Mouse (Mus musculus) embryonic facial prominence, embryonic 13.5 days (tissue): ENCODE measurements at regions not wholly inside any gene's neighbourhood (a gene's known extent, or its start where the extent isn't known, plus 50 kb on each side); places are given as distances from the start of the nearest gene placed in this dataset.

Experiments
- ATAC-seq: fragments of 200-750 bp; cut with Nextera tagmentation; 2 replicates; pipeline ENCODE4 v1.8.0; 2017; ENCODE audit warnings: low read depth; ENCODE audit not compliant: insufficient number of reproducible peaks, insufficient read depth, low FRiP score, low TSS enrichment
- H3K27ac ChIP-seq: fragments of 300-500 bp; sonication (generic); 2 replicates; pipeline ENCODE4 v1.5.1; 2015; ENCODE audit warnings: moderate library complexity, mild to moderate bottlenecking, inconsistent platforms
- H3K27me3 ChIP-seq: fragments of 300-500 bp; sonication (generic); 2 replicates; pipeline ENCODE4 v1.6.1; 2015; ENCODE audit warnings: mild to moderate bottlenecking, inconsistent platforms
- H3K36me3 ChIP-seq: fragments of 300-500 bp; sonication (generic); 2 replicates; pipeline ENCODE4 v1.6.1; 2015; ENCODE audit warnings: mild to moderate bottlenecking, inconsistent platforms
- H3K4me1 ChIP-seq: fragments of 300-500 bp; sonication (generic); 2 replicates; pipeline ENCODE4 v1.6.1; 2015; ENCODE audit warnings: inconsistent platforms
- H3K4me2 ChIP-seq: fragments of 300-500 bp; sonication (generic); 2 replicates; pipeline ENCODE4 v1.6.1; 2015; ENCODE audit warnings: moderate library complexity, mild to moderate bottlenecking, inconsistent platforms
- H3K4me3 ChIP-seq: fragments of 300-500 bp; sonication (generic); 2 replicates; pipeline ENCODE4 v1.5.1; 2015; ENCODE audit warnings: mild to moderate bottlenecking, inconsistent platforms
- H3K9ac ChIP-seq: fragments of 300-500 bp; sonication (generic); 2 replicates; pipeline ENCODE4 v1.6.1; 2015; ENCODE audit warnings: mild to moderate bottlenecking, inconsistent platforms
- H3K9me3 ChIP-seq: fragments of 300-500 bp; sonication (generic); 2 replicates; pipeline ENCODE4 v1.6.1; 2016; ENCODE audit warnings: inconsistent platforms
- WGBS: fragments of 180-500 bp; shearing (Covaris S2); methylation state at CpG from one replicate; pipeline ENCODE4 v1.1.7; 2015; ENCODE audit warnings: mixed read lengths; 5-methylcytosine and 5-hydroxymethylcytosine counted together

- no peak for ATAC-seq
- 89% methylated on average over 5 of the region's 5 CpGs for WGBS
Measured at GRCm38 (mm10) chr13:97705926-97706325, 54.5 kb downstream of the Gm10260 start.

DNA sequence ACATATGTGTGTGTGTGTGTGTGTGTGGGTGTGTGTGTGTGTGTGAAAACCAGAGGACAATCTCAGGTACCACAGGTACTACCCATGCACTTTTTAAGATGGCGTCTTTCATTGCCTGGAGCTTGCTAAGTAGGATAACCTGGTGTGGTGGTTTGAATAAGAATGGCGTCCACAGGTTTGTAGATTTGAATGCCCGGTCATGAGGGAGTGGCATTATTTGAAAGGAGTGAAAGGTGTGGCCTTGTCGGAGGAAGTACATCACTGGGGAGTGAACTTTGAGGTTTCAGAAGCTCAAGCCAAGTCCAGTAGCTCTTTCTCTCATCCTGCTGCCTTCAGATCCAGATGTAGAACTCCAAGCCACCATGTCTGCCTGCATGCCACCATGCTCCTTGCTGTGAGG is 55.9 kb downstream of the Gm10260 start:
- no peak overlapping the region for H3K4me3 ChIP-seq
- H3K27ac ChIP-seq, result no peak overlapping the region
- WGBS, result 95% methylated on average over 4 of the region's 4 CpGs
- H3K27me3 ChIP-seq, result no peaks in the 10 kb centered on the region
- H3K9me3 ChIP-seq, result no peaks in the 10 kb centered on the region
- H3K9ac ChIP-seq, result no peak overlapping the region
- no peak overlapping the region for H3K4me2 ChIP-seq
- H3K4me1 ChIP-seq, result peaks cover 4% of the 10 kb centered on the region; the same call in 1 of the 2 replicates
- H3K36me3 ChIP-seq, result no peaks in the 10 kb centered on the region
- ATAC-seq, result no peak

More at GRCm38 (mm10) chr13:97705926-97706325, 54.5 kb downstream of the Gm10260 start:
- Histone ChIP-seq H3K9me3 (no peaks in the 10 kb centered on the region), H3K9ac (no peak overlapping the region), H3K27me3 (no peaks in the 10 kb centered on the region), H3K4me3 (no peak overlapping the region), H3K4me1 (peaks cover 4% of the 10 kb centered on the region; the same call in 1 of the 2 replicates), H3K4me2 (no peak overlapping the region), H3K36me3 (no peaks in the 10 kb centered on the region), H3K27ac (no peak overlapping the region)

DNA sequence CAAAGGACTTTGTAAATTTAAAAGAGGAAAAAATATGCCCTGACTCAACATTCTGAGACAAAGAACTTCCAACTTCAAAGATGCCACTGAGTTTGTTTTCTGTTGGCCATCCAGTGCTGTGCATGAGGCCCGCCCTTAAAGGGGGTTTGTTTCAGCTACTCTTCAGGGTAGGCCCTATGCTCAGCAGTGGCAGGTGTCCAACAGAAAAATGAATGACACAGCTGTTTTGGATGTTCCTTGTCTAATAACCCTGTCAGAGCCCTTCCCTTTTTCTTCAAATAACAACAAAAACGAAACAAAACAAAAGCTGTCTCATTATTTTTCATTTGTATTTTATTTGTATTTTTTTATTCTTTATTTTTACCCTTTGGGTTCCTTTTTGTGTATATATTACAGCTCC is 61.5 kb downstream of the Gm10260 start:
- Histone ChIP-seq H3K4me3 (no peak overlapping the region), H3K27me3 (no peaks in the 10 kb centered on the region), H3K4me1 (no peaks in the 10 kb centered on the region), H3K27ac (no peak overlapping the region), H3K9me3 (no peaks in the 10 kb centered on the region), H3K9ac (no peak overlapping the region), H3K4me2 (no peak overlapping the region), H3K36me3 (no peaks in the 10 kb centered on the region)
- WGBS, result 81% methylated on average over 2 of the region's 2 CpGs
- ATAC-seq, result no peak

DNA sequence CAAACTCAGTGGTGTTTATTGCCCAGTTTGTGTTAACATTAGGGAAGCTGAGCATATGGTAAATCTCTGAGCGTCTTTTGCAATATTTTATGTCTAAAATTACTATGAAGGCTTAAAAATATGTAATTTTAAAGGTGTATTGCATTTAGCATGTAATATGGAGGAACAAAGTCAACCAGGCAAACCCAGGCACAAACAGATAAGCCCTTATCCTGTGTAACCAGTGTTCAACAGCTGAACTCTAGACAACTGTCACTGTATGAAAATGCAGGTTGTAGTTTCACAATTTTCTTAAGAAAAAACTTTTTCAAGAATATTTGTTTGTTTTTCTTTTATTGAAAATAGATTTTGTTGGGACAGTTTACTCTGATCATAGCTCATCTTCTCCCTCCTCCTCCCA is 62.1 kb downstream of the Gm10260 start:
- no peaks in the 10 kb centered on the region for H3K4me1 ChIP-seq
- H3K9me3 ChIP-seq, result no peaks in the 10 kb centered on the region
- no peak overlapping the region for H3K4me3 ChIP-seq
- ATAC-seq, result no peak
- no peak overlapping the region for H3K9ac ChIP-seq
- H3K27me3 ChIP-seq, result no peaks in the 10 kb centered on the region
- H3K4me2 ChIP-seq, result no peak overlapping the region
- H3K36me3 ChIP-seq, result no peaks in the 10 kb centered on the region
- H3K27ac ChIP-seq, result no peak overlapping the region
- 90% methylated on average over 1 of the region's 1 CpGs for WGBS

GRCm38 (mm10) chr13:97697262-97697661 is 63.2 kb downstream of the Gm10260 start:
- Histone ChIP-seq H3K9me3 (no peaks in the 10 kb centered on the region), H3K4me1 (no peaks in the 10 kb centered on the region)

GRCm38 (mm10) chr13:97695022-97695421 is 65.4 kb downstream of the Gm10260 start:
- WGBS, result 77% methylated on average over 2 of the region's 2 CpGs

More at GRCm38 (mm10) chr13:97697262-97697661, 63.2 kb downstream of the Gm10260 start:
- no peak overlapping the region for H3K4me3 ChIP-seq
- H3K27ac ChIP-seq, result no peak overlapping the region
- H3K4me2 ChIP-seq, result no peak overlapping the region
- H3K9ac ChIP-seq, result no peak overlapping the region
- no peaks in the 10 kb centered on the region for H3K36me3 ChIP-seq
- 86% methylated on average over 10 of the region's 10 CpGs for WGBS
- no peaks in the 10 kb centered on the region for H3K27me3 ChIP-seq
- ATAC-seq, result no peak

GRCm38 (mm10) chr13:97694356-97694990 is 66.0 kb downstream of the Gm10260 start:
- no peaks in the 10 kb centered on the region for H3K36me3 ChIP-seq
- WGBS, result 56% methylated on average over 9 of the region's 9 CpGs
- no peak for ATAC-seq

More at GRCm38 (mm10) chr13:97695022-97695421, 65.4 kb downstream of the Gm10260 start:
- Histone ChIP-seq H3K9me3 (no peaks in the 10 kb centered on the region), H3K4me1 (no peaks in the 10 kb centered on the region), H3K36me3 (no peaks in the 10 kb centered on the region), H3K27me3 (no peaks in the 10 kb centered on the region), H3K4me3 (no peak overlapping the region), H3K9ac (no peak overlapping the region), H3K27ac (no peak overlapping the region), H3K4me2 (no peak overlapping the region)
- ATAC-seq, result no peak

GRCm38 (mm10) chr13:97688310-97688886 is 72.0 kb downstream of the Gm10260 start:
- no peaks in the 10 kb centered on the region for H3K27me3 ChIP-seq
- WGBS, result 74% methylated on average over 12 of the region's 12 CpGs
- no peak overlapping the region for H3K27ac ChIP-seq
- no peaks in the 10 kb centered on the region for H3K36me3 ChIP-seq
- no peak overlapping the region for H3K9ac ChIP-seq
- H3K4me3 ChIP-seq, result no peak overlapping the region
- H3K4me2 ChIP-seq, result no peak overlapping the region
- no peak for ATAC-seq
- no peaks in the 10 kb centered on the region for H3K4me1 ChIP-seq
- no peaks in the 10 kb centered on the region for H3K9me3 ChIP-seq

More at GRCm38 (mm10) chr13:97694356-97694990, 66.0 kb downstream of the Gm10260 start:
- Histone ChIP-seq H3K4me2 (no peak overlapping the region), H3K4me1 (no peaks in the 10 kb centered on the region), H3K9me3 (no peaks in the 10 kb centered on the region), H3K27me3 (no peaks in the 10 kb centered on the region), H3K27ac (no peak overlapping the region), H3K9ac (no peak overlapping the region), H3K4me3 (no peak overlapping the region)

DNA sequence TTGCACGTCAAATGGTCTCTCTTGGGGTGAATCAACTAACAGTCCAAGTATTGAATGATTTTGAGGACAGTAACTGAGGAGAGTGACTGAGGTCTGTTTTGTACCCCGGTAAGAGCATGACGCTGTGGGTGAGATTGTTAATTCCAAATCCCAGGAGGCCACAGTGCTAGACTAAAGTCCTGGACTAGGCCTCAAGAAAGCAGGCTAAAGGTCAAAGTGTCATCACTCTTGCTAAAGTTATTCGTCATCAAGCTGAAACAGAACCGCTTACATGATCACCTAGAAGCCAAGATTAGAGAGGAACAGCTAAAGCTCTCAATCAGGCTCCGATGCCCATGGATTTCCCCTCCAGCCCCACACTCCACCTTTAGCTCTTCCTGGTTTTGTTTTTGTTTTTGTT is 76.6 kb downstream of the Gm10260 start:
- no peak overlapping the region for H3K9ac ChIP-seq
- WGBS, result 89% methylated on average over 6 of the region's 6 CpGs
- H3K27ac ChIP-seq, result no peak overlapping the region
- ATAC-seq, result no peak
- H3K4me1 ChIP-seq, result peaks cover 13% of the 10 kb centered on the region
- no peaks in the 10 kb centered on the region for H3K27me3 ChIP-seq
- no peaks in the 10 kb centered on the region for H3K36me3 ChIP-seq
- no peak overlapping the region for H3K4me3 ChIP-seq
- H3K9me3 ChIP-seq, result no peaks in the 10 kb centered on the region
- H3K4me2 ChIP-seq, result no peak overlapping the region

- H3K4me1 ChIP-seq, result peaks cover 19% of the 10 kb centered on the region
- H3K27me3 ChIP-seq, result no peaks in the 10 kb centered on the region
- no peaks in the 10 kb centered on the region for H3K36me3 ChIP-seq
- ATAC-seq, result no peak
- 49% methylated on average over 6 of the region's 6 CpGs for WGBS
- H3K27ac ChIP-seq, result 0 out of 2 replicates have a peak overlapping the region, but pooled peaks have one; percentile 44
- no peak overlapping the region for H3K4me3 ChIP-seq
- H3K9me3 ChIP-seq, result no peaks in the 10 kb centered on the region
- no peak overlapping the region for H3K4me2 ChIP-seq
- no peak overlapping the region for H3K9ac ChIP-seq
Measured at GRCm38 (mm10) chr13:97681228-97681987, 79.0 kb downstream of the Gm10260 start.

- Histone ChIP-seq H3K27me3 (no peaks in the 10 kb centered on the region), H3K27ac (no peak overlapping the region), H3K4me1 (peaks cover 21% of the 10 kb centered on the region), H3K4me2 (no peak overlapping the region), H3K4me3 (no peak overlapping the region), H3K9me3 (no peaks in the 10 kb centered on the region), H3K36me3 (no peaks in the 10 kb centered on the region), H3K9ac (no peak overlapping the region)
- ATAC-seq, result no peak
- 89% methylated on average over 5 of the region's 5 CpGs for WGBS
Measured at GRCm38 (mm10) chr13:97680283-97680896, 80.0 kb downstream of the Gm10260 start.
